Mouse (Mus musculus) B cell, adult 2 months (primary cell): ENCODE results near the gene Gjc3.

Source experiments
- DNase-seq, 2 experiments: peaks; one replicate each; pipeline ENCODE4 v3.0.0; 2022

The Gjc3 gene

DNA sequence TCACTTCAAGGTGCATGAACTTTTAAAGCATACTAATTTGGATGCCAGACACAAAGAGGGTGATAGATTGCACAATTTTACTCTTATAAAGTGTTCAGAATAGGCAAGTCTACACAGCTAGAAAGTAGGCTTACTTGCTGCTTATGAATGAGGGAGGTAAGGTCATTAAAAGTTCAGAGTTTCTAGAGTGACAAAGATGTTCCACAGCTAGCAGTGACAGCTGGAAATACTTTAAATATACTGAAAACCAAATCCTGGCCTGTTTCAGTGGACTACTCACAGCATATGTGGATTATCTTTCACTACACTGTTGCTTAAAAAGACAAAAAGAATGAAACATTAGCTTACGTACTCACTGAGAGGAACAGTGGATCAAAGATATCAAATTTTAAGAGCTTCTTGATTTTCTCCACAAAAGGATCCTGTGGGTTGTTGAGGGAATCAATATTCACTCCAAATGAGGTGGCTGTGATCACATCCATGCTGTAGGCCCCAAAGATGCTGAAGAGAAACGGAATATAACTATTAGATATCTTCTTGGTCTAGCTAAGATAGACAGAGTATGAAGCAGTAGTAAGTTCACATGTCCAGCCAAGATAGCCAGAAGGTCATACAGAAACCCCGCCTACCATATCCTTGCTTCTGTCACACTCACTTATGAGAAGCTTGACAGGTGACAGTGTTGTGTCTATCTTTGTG, 53.2 kb downstream of the Gjc3 start:
- no peak for DNase-seq
